Mouse (Mus musculus) myocyte (in vitro differentiated cells): Measurements from ENCODE around the gene Myh15.

Experiments used
- MAX ChIP-seq: IDR thresholded peaks from one replicate; pipeline ENCODE4 v1.6.1; 2011; ENCODE audit warnings: low read depth, mild to moderate bottlenecking, control low read depth
- MYOG ChIP-seq, 3 experiments: IDR thresholded peaks; one replicate each; pipeline ENCODE4 v1.6.1; 2011; ENCODE audit warnings: control low read depth in 2 of 3, low read depth in 2 of 3, mild to moderate bottlenecking in 2 of 3; ENCODE audit not compliant: insufficient read length in 2 of 3, control insufficient read depth in 1 of 3, insufficient read depth in 1 of 3
- POLR2A ChIP-seq: IDR thresholded peaks from one replicate; pipeline ENCODE4 v1.6.1; 2011; ENCODE audit warnings: low read depth, mild to moderate bottlenecking, control low read depth, moderate library complexity; ENCODE audit not compliant: insufficient read length
- REST ChIP-seq: IDR thresholded peaks from one replicate; pipeline ENCODE4 v1.6.1; 2011; ENCODE audit warnings: mild to moderate bottlenecking, control low read depth, moderate library complexity; ENCODE audit not compliant: insufficient read depth, insufficient read length
- TCF12 ChIP-seq: IDR thresholded peaks from one replicate; pipeline ENCODE4 v1.6.1; 2011; ENCODE audit warnings: mild to moderate bottlenecking, control low read depth; ENCODE audit not compliant: poor library complexity, insufficient read depth, severe bottlenecking
- TCF3 ChIP-seq: IDR thresholded peaks from one replicate; pipeline ENCODE4 v1.6.1; 2011; ENCODE audit warnings: low read depth, control low read depth; ENCODE audit not compliant: insufficient read length
- USF1 ChIP-seq: IDR thresholded peaks from one replicate; pipeline ENCODE4 v1.6.1; 2011; ENCODE audit warnings: low read depth, mild to moderate bottlenecking, control low read depth, moderate library complexity

DNA sequence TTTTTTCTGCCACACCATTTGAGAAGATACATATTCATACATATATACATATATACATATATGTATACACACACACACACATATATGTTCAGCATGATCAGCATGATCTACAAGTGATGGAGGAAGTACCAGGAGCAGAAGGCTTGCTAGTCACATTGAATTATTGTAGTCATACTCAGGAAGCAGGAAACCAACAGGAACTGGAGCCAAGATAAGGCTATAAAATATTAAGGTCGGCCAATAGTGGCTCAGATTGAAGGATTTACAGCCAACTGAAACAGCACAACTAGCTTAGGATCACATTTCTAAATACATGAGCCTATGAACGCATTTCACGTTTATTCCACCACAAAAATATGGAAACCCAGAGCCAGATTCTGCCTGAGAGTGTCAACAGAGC lies 14.0 kb downstream of the Myh15 start:
- TF ChIP-seq MYOG (IDR thresholded peaks at IDR 0.05; ENCODE audit: control insufficient read depth in 1 of 3, insufficient read depth in 1 of 3, insufficient read length in 2 of 3, low read depth in 2 of 3) (no peak), REST (no peak), TCF3 (no peak), USF1 (no peak), POLR2A (no peak), MAX (no peak), TCF12 (no peak)
